Mouse (Mus musculus) heart, postnatal 0 days (tissue): ENCODE data around the gene Rab5if.

Source experiments
- CTCF ChIP-seq: IDR thresholded peaks from 2 replicates; pipeline ENCODE4 v1.5.1; 2016; ENCODE audit warnings: antibody characterized with exemption, control low read depth, low read depth
- EP300 ChIP-seq: IDR thresholded peaks from 2 replicates; pipeline ENCODE4 v1.6.1; 2016; ENCODE audit warnings: antibody characterized with exemption, low read depth

DNA sequence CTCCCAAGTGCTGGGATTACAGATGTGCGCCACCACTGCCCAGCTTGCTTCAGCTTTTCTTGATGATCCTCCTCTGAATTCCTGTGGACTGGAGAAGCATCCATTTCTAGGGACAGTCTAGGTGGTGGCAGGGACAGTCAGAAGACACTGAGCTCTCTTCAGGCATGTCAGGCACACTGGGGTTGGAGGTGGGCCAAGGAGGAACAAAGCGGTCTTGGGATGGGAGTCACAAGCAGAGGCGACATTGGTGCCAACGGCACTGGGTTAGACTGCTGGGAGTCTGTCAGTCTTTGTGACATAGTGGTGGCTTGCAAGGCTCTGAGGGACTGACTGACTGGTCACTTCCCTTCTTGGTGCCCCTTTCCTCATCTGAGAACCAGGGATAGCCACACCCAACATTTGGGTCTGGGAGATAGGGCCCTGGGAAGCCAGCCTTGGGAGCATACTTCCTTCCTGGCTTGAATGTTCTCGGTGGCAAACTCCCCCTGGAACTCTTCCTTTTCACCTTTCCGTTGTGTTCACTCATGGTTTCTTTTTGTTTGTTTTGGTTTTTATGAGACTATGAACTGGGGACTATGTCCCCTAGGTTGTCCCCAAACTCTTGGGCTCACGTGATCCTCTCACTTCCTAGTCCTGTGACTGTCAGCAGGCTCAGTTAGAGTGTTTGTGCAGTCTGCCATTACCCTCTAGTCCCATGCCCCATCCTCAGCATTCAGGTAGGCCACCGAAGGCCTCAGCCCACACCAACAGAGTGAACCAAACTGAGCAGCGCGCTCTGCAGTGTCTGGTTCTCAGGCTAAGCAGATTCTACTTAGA is 21.7 kb downstream of the Rab5if start:
- TF ChIP-seq CTCF = no peak
- no peak for TF ChIP-seq EP300
